Mouse (Mus musculus): ENCODE data around the gene Stpg1. TPM values are rescaled to one million over a fixed set of nuclear protein-coding genes. Genes with fewer than 3 reads are reported as not detected.

Gene Stpg1
- 0.21 TPM for polyA plus RNA-seq (2017; shearing (Covaris generic))

GRCm38 (mm10) chr4:135494521-135495396, at the start of gene Stpg1, which contains the start of gene Nipal3:
TSS of gene Stpg1 (plus strand) at chr4:135494790.
TSS of gene Nipal3 (minus strand) at chr4:135495038.

GRCm38 (mm10) chr4:135573251-135573808, 78.7 kb downstream of the Stpg1 start, which contains the start of gene Grhl3:
TSS of gene Grhl3 (minus strand) at chr4:135573630.

Other genes starting within 250 kb of the Stpg1 start
- gene Clic4, start 222.0 kb upstream of the Stpg1 start, polyA plus RNA-seq (2017; shearing (Covaris generic)) = 5.8 TPM
- 202 TPM for gene Srrm1, start 141.5 kb upstream of the Stpg1 start, polyA plus RNA-seq (2017; shearing (Covaris generic))
- gene Ncmap, start 96.6 kb upstream of the Stpg1 start, polyA plus RNA-seq (2017; shearing (Covaris generic)) = 45.7 TPM
- gene Rcan3, start 60.9 kb upstream of the Stpg1 start, polyA plus RNA-seq (2017; shearing (Covaris generic)) = 18.1 TPM
- 19.8 TPM for gene Nipal3, start 248 bp downstream of the Stpg1 start, polyA plus RNA-seq (2017; shearing (Covaris generic))
- gene Grhl3, start 78.8 kb downstream of the Stpg1 start, polyA plus RNA-seq (2017; shearing (Covaris generic)) = not detected
- not detected for gene Ifnlr1, start 191.5 kb downstream of the Stpg1 start, polyA plus RNA-seq (2017; shearing (Covaris generic))
- gene Il22ra1, start 233.4 kb downstream of the Stpg1 start, polyA plus RNA-seq (2017; shearing (Covaris generic)) = not detected

Data from CD4-positive, CD25-positive, alpha-beta regulatory T cell, adult 9 weeks (primary cell).